Mouse (Mus musculus) E14TG2a.4 (cell line): ENCODE measurements around the gene Ifitm3.

Source experiments
- CTCF ChIP-seq: conservative IDR thresholded peaks from 2 replicates; pipeline ENCODE4 v1.5.1; 2014; ENCODE audit warnings: low read length
- NANOG ChIP-seq: IDR thresholded peaks from 2 replicates; pipeline ENCODE4 v1.6.1; 2014; ENCODE audit warnings: borderline replicate concordance, low read length, mixed read lengths
- POU5F1 ChIP-seq: IDR thresholded peaks from 2 replicates; pipeline ENCODE4 v1.6.1; 2014; ENCODE audit warnings: low read length, borderline replicate concordance

DNA sequence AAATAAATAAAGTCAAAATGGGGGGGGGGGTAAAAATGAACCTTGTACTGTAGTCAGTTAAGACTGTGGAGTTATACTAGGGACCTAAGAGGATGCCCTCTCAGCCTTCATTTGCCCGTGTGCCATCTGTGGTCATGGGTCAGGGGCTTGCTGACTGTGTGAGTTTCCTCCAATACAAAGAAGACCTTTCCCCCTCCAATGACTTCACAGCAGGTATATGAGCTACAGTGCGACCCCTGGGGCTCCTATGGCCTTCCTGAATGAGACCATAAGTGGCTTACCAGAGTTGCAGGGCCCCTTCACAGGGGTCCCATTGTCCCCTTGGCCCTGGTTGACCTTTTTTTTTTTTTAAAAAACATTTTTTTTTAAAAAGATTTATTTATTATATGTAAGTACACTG is 49.2 kb downstream of the Ifitm3 start:
- TF ChIP-seq CTCF: no peak
- TF ChIP-seq NANOG: peak; percentile 67; the same call in 1 of the 2 replicates
- TF ChIP-seq POU5F1: no peak
